Mouse (Mus musculus) kidney, embryonic 14.5 days (tissue): ENCODE measurements around the gene Btbd1. TPM values are rescaled to one million over a fixed set of nuclear protein-coding genes. Genes with fewer than 3 reads are reported as not detected.

Experiments
- polyA plus RNA-seq: library from polyadenylated mRNA; unstranded; fragments of >200 nt; fragmentation: Nextera tagmentation; extraction: Ambion mirVana; gene quantifications from 2 replicates; pipeline ENCODE4 v1.2.1, GENCODE M21; 2014

Gene Btbd1
- polyA plus RNA-seq, 1 experiment from 2014 or later: 88.8 TPM

Other genes with a start within 250 kb of the Btbd1 start
- gene Homer2, start 121.9 kb downstream of the Btbd1 start, polyA plus RNA-seq: 13.8 and 14.5 TPM in 2 replicates
- gene Ramac, start 66.5 kb downstream of the Btbd1 start, polyA plus RNA-seq: 125 and 140 TPM in 2 replicates
- 51.1 and 61.1 TPM in 2 replicates for gene 3110040N11Rik, start 40.0 kb downstream of the Btbd1 start, polyA plus RNA-seq
- not detected in 2 replicates for gene Gm10160, start 26.4 kb upstream of the Btbd1 start, polyA plus RNA-seq
- gene Tm6sf1, start 29.6 kb upstream of the Btbd1 start, polyA plus RNA-seq: 12.0 and 16.0 TPM in 2 replicates
- 21.5 and 21.6 TPM in 2 replicates for gene Hdgfl3, start 105.0 kb upstream of the Btbd1 start, polyA plus RNA-seq
- gene Bnc1, start 162.9 kb upstream of the Btbd1 start, polyA plus RNA-seq: 0.08 and 0.13 TPM in 2 replicates